Mouse (Mus musculus): ENCODE results near the gene Stat5a. TPM values are rescaled to one million over a fixed set of nuclear protein-coding genes. Genes with fewer than 3 reads are reported as not detected.

Stat5a gene
- polyA plus RNA-seq, 1 experiment from 2014 or later, result 1.8 TPM

DNA sequence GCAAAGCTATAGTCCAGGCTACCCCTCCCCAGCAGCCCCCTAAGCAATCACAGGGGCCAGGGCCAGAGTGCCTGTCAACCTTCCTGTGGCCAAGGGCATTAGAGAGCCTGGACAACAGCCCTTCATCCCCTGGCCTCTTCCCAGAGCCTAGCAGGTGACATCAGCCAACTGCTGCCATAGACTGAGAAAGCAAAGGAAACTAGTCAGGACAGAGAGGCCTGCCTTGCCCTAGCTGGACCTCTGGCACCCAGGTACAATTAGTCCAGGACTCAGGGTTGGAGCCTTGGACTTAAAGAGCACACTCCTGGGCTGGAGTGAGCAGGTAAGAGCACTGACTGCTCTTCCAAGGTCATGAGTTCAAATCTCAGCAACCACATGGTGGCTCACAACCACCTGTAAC, 26.3 kb downstream of the Stat5a start:
- Histone ChIP-seq H3K9ac (ENCODE audit: low read depth, low read length) (no peak overlapping the region), H3K27me3 (ENCODE audit: control insufficient read depth, insufficient read depth, low read length) (no peaks in the 10 kb centered on the region), H3K36me3 (ENCODE audit: control insufficient read depth, insufficient read depth, low read length) (no peaks in the 10 kb centered on the region), H3K4me1 (replicated peaks; ENCODE audit: control insufficient read depth, insufficient read depth, low read length) (no peaks in the 10 kb centered on the region), H3K4me2 (replicated peaks; ENCODE audit: low read depth, low read length) (no peak overlapping the region), H3K4me3 (ENCODE audit: low read depth, low read length) (no peak overlapping the region), H3K9me3 (ENCODE audit: control insufficient read depth, low read length) (no peaks in the 10 kb centered on the region), H3K27ac (ENCODE audit: low read depth, low read length) (no peak overlapping the region)
- DNase-seq (ENCODE audit: low spot score), result no peak
- no peak for ATAC-seq (ENCODE audit: low FRiP score)

DNA sequence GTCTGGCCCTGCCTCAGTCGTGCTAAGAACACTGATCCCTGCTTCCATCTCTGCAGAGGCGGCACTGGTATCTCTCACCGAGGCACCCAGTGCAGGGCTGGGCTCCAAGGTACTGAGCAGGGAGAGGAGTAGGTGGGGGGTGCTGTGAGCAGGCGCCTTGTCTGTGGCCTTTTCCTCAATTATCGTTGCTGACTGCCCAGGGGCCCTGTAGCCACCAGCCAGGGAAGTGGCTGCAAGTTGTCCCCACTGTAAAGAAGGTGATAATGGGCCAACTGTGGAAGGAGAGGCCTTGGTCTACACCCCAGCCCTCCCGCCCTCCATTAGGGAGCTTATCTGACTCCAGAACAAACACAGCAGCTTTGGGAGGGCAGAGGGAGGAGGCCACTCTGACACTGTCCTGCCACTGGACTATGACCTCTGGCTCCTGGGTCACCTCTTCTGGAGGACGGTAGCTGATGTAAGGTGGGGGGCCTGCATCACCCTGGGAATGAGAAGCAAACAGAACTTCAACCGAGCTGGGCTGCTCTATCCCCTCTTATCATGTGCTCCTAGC, 27.1 kb downstream of the Stat5a start:
- H3K9me3 ChIP-seq (ENCODE audit: control insufficient read depth, low read length), result no peaks in the 10 kb centered on the region
- H3K27ac ChIP-seq (ENCODE audit: low read depth, low read length), result no peak overlapping the region
- no peak overlapping the region for H3K9ac ChIP-seq (ENCODE audit: low read depth, low read length)
- 60% methylated on average over 8 of the region's 8 CpGs for WGBS
- no peak for DNase-seq (ENCODE audit: low spot score)
- no peak overlapping the region for H3K4me2 ChIP-seq (replicated peaks; ENCODE audit: low read depth, low read length)
- no peak overlapping the region for H3K4me3 ChIP-seq (ENCODE audit: low read depth, low read length)
- ATAC-seq (ENCODE audit: low FRiP score), result no peak
- H3K36me3 ChIP-seq (ENCODE audit: control insufficient read depth, insufficient read depth, low read length), result no peaks in the 10 kb centered on the region
- H3K4me1 ChIP-seq (replicated peaks; ENCODE audit: control insufficient read depth, insufficient read depth, low read length), result no peaks in the 10 kb centered on the region
- no peaks in the 10 kb centered on the region for H3K27me3 ChIP-seq (ENCODE audit: control insufficient read depth, insufficient read depth, low read length)

DNA sequence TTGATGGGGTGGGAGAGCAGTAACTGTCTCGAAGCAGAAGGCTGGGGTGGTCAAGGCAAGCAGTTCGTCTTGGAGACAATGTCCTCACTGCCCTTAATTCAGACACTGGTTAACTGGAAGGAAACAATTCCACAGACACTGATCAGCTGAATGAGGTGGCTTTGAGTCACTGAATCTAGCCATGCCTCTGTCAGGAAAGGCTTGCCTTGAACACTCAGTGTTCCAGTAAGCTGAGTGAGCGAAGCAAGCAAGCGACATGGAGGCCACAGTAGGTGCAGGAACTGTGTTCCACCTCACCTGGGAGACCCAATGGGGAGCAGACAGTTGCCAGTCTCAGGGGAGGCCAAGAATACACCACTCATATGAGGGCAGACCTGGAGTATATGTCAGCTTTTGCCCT, 28.1 kb downstream of the Stat5a start:
- Histone ChIP-seq H3K4me1 (replicated peaks; ENCODE audit: control insufficient read depth, insufficient read depth, low read length) (no peaks in the 10 kb centered on the region), H3K4me3 (ENCODE audit: low read depth, low read length) (no peak overlapping the region), H3K9ac (ENCODE audit: low read depth, low read length) (no peak overlapping the region), H3K4me2 (replicated peaks; ENCODE audit: low read depth, low read length) (no peak overlapping the region), H3K27ac (ENCODE audit: low read depth, low read length) (no peak overlapping the region), H3K9me3 (ENCODE audit: control insufficient read depth, low read length) (no peaks in the 10 kb centered on the region), H3K36me3 (ENCODE audit: control insufficient read depth, insufficient read depth, low read length) (no peaks in the 10 kb centered on the region), H3K27me3 (ENCODE audit: control insufficient read depth, insufficient read depth, low read length) (no peaks in the 10 kb centered on the region)
- no peak for ATAC-seq (ENCODE audit: low FRiP score)
- 82% methylated on average over 4 of the region's 4 CpGs for WGBS
- no peak for DNase-seq (ENCODE audit: low spot score)

DNA sequence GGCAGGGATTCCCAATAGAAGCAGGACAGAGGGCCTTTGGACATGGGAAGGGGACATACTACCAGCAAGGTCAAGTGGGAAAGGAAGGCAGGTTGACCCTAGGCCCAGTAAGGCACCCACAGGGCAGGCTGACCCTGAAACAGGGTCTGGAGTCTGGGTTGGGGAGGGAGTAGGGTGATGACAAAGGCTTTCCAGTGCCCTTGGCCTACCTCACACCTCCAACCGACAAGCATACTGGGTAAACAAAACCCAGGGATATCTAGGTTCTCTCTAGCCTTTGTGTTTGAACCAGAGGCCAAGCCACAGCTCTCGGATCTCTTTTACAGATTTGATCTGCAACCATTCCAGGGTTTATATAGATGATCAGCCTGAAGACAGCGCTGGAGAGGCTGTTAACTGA, 28.6 kb downstream of the Stat5a start:
- H3K4me1 ChIP-seq (replicated peaks; ENCODE audit: control insufficient read depth, insufficient read depth, low read length), result no peaks in the 10 kb centered on the region
- H3K9ac ChIP-seq (ENCODE audit: low read depth, low read length), result no peak overlapping the region
- no peaks in the 10 kb centered on the region for H3K27me3 ChIP-seq (ENCODE audit: control insufficient read depth, insufficient read depth, low read length)
- no peak for ATAC-seq (ENCODE audit: low FRiP score)
- no peak overlapping the region for H3K27ac ChIP-seq (ENCODE audit: low read depth, low read length)
- H3K9me3 ChIP-seq (ENCODE audit: control insufficient read depth, low read length), result no peaks in the 10 kb centered on the region
- WGBS, result 74% methylated on average over 3 of the region's 3 CpGs
- H3K36me3 ChIP-seq (ENCODE audit: control insufficient read depth, insufficient read depth, low read length), result no peaks in the 10 kb centered on the region
- DNase-seq (ENCODE audit: low spot score), result no peak
- no peak overlapping the region for H3K4me3 ChIP-seq (ENCODE audit: low read depth, low read length)
- H3K4me2 ChIP-seq (replicated peaks; ENCODE audit: low read depth, low read length), result no peak overlapping the region

DNA sequence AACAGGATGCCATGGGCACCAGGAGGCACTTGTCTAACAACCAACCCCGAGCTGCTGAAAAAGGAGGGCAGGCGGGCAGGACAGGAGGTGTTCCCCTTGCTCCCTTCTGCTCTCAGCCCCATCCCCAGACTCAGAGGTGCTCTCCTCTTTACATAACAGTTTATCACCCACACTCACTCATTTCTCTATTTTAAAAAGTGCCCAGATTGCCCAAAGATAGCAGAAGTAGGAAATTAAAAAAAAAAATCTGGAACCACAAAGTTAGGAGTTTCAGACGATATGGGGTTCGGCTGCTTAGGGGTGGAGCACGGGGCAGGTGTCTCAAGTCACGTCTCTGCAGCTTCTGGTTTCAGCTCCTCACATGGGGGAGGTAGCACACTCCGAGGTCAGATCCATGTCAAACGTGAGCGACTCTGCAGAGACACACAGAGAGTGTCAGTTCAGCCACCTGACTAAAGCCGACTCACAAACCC, 29.2 kb downstream of the Stat5a start:
- Histone ChIP-seq H3K4me3 (ENCODE audit: low read depth, low read length) (no peak overlapping the region), H3K4me2 (replicated peaks; ENCODE audit: low read depth, low read length) (no peak overlapping the region), H3K9ac (ENCODE audit: low read depth, low read length) (no peak overlapping the region), H3K4me1 (replicated peaks; ENCODE audit: control insufficient read depth, insufficient read depth, low read length) (no peaks in the 10 kb centered on the region), H3K9me3 (ENCODE audit: control insufficient read depth, low read length) (no peaks in the 10 kb centered on the region), H3K27me3 (ENCODE audit: control insufficient read depth, insufficient read depth, low read length) (no peaks in the 10 kb centered on the region), H3K27ac (ENCODE audit: low read depth, low read length) (no peak overlapping the region), H3K36me3 (ENCODE audit: control insufficient read depth, insufficient read depth, low read length) (no peaks in the 10 kb centered on the region)
- DNase-seq (ENCODE audit: low spot score), result no peak
- WGBS, result 76% methylated on average over 10 of the region's 10 CpGs
- ATAC-seq (ENCODE audit: low FRiP score), result no peak

DNA sequence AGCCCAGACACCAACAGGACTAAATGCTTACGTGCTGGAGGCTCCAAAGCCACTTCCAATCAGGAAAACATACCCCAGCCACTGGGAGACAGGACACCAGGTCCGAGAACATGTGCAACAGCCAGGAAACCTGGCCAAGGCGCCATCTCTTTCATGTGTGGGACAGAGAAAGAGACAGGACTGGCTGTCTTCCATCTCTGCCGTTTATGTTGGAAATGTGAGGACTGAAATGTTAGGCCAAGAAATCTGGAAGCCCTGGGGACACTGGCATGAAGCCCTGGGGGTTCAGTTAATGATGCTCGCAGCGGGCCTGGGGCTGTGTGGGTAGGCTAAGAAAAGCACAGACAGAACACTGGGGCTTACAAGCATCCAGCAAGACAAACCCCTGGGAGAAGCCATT, 31.3 kb downstream of the Stat5a start:
- WGBS, result 89% methylated on average over 6 of the region's 6 CpGs

DNA sequence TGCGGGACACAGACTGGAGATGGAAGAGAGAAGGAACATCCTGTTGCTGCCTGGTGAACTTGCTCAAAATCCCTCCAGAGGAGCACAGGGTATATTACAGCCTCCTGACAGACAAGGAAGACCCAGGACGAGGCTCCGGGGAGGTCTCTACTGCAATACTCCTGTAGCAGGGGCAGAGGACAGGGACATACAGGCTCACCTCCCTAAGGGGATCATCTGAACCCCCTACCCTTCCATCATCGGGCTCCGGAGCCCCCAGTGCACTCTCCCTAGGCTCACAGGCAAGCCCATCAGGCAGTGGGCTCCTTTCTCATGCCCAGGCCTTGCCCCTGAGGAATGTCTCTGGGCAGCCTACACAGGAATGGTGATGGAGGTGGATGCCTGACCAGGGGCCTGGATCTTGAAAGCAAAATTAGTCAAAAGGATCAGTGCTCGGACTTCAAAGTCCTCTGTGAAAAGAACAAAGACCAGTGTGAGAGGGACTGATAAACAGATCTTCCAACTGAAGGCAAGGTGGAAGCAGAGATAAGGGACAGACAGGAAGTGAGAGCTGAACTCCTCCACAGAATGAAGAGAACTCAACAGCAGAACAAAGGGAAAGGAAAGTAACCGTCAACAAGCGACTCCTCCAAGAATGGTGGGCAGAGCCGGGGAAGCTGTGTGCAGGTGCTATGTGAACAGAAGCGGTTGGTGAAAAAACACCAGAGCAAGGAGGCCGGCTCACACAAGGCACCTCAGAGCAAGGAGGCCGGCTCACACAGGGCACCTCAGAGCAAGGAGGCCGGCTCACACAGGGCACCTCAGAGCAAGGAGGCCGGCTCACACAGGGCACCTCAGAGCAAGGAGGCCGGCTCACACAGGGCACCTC, 32.3 kb downstream of the Stat5a start:
- 66% methylated on average over 15 of the region's 15 CpGs for WGBS
- H3K27me3 ChIP-seq (ENCODE audit: control insufficient read depth, insufficient read depth, low read length), result no peaks in the 10 kb centered on the region
- DNase-seq (ENCODE audit: low spot score) (no peak), ATAC-seq (ENCODE audit: low FRiP score) (no peak)
- no peaks in the 10 kb centered on the region for H3K36me3 ChIP-seq (ENCODE audit: control insufficient read depth, insufficient read depth, low read length)
- no peak overlapping the region for H3K9ac ChIP-seq (ENCODE audit: low read depth, low read length)
- no peak overlapping the region for H3K27ac ChIP-seq (ENCODE audit: low read depth, low read length)
- H3K9me3 ChIP-seq (ENCODE audit: control insufficient read depth, low read length), result no peaks in the 10 kb centered on the region
- H3K4me2 ChIP-seq (replicated peaks; ENCODE audit: low read depth, low read length), result no peak overlapping the region
- no peaks in the 10 kb centered on the region for H3K4me1 ChIP-seq (replicated peaks; ENCODE audit: control insufficient read depth, insufficient read depth, low read length)
- H3K4me3 ChIP-seq (ENCODE audit: low read depth, low read length), result no peak overlapping the region

More for the DNA sequence above, 31.3 kb downstream of the Stat5a start:
- no peaks in the 10 kb centered on the region for H3K36me3 ChIP-seq (ENCODE audit: control insufficient read depth, insufficient read depth, low read length)
- H3K27me3 ChIP-seq (ENCODE audit: control insufficient read depth, insufficient read depth, low read length), result no peaks in the 10 kb centered on the region
- H3K4me2 ChIP-seq (replicated peaks; ENCODE audit: low read depth, low read length), result no peak overlapping the region
- H3K4me1 ChIP-seq (replicated peaks; ENCODE audit: control insufficient read depth, insufficient read depth, low read length), result no peaks in the 10 kb centered on the region
- no peaks in the 10 kb centered on the region for H3K9me3 ChIP-seq (ENCODE audit: control insufficient read depth, low read length)
- H3K9ac ChIP-seq (ENCODE audit: low read depth, low read length), result no peak overlapping the region
- no peak for DNase-seq (ENCODE audit: low spot score)
- no peak overlapping the region for H3K27ac ChIP-seq (ENCODE audit: low read depth, low read length)
- ATAC-seq (ENCODE audit: low FRiP score), result no peak
- H3K4me3 ChIP-seq (ENCODE audit: low read depth, low read length), result no peak overlapping the region

DNA sequence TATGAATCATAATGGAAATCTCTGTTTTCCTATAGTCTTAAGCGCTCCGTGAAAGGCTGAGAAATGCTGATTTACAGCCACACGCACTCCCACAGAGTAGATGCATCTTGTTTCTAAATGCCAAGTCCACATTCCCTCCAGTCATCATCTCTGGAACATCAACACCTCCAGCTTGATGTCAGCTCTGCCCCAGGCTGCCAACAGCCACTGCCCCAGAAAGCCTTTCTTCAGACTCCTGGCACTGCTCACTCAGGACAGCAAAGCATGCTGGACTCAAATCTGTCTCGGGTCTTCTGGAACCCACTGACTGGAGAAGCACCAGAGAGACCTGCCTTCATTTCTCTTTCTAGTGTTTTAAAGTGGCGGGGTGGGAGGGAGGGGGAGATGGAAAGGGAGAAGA, 33.3 kb downstream of the Stat5a start:
- 89% methylated on average over 4 of the region's 5 CpGs for WGBS
- Histone ChIP-seq H3K4me1 (replicated peaks; ENCODE audit: control insufficient read depth, insufficient read depth, low read length) (no peaks in the 10 kb centered on the region), H3K27me3 (ENCODE audit: control insufficient read depth, insufficient read depth, low read length) (no peaks in the 10 kb centered on the region), H3K36me3 (ENCODE audit: control insufficient read depth, insufficient read depth, low read length) (no peaks in the 10 kb centered on the region), H3K9ac (ENCODE audit: low read depth, low read length) (no peak overlapping the region), H3K4me2 (replicated peaks; ENCODE audit: low read depth, low read length) (no peak overlapping the region), H3K9me3 (ENCODE audit: control insufficient read depth, low read length) (no peaks in the 10 kb centered on the region), H3K4me3 (ENCODE audit: low read depth, low read length) (no peak overlapping the region), H3K27ac (ENCODE audit: low read depth, low read length) (no peak overlapping the region)
- ATAC-seq (ENCODE audit: low FRiP score) (no peak), DNase-seq (ENCODE audit: low spot score) (no peak)

DNA sequence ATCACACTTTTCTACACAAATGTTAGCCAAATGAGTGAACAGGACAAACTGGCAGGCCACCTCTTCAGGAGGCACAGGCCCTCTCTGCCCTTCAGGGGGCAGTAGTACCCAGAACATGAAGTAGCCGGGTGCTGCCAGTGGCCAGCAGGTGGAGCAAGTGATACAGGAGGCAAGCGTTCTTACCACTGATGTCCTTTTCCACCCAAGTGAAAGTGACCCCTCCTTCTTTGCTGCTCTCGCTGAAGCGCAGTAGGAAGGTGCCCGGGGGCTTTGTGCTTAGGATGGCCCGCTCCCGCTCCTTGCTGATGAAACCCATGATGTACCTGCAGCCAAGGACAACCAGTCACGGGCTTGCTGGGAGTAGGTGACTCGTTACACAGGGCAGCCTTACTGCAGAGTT, 34.3 kb downstream of the Stat5a start:
- H3K27me3 ChIP-seq (ENCODE audit: control insufficient read depth, insufficient read depth, low read length), result no peaks in the 10 kb centered on the region
- no peaks in the 10 kb centered on the region; the same call in 1 of the 2 replicates for H3K4me1 ChIP-seq (replicated peaks; ENCODE audit: control insufficient read depth, insufficient read depth, low read length)
- H3K9me3 ChIP-seq (ENCODE audit: control insufficient read depth, low read length), result no peaks in the 10 kb centered on the region
- H3K27ac ChIP-seq (ENCODE audit: low read depth, low read length), result no peak overlapping the region
- ATAC-seq (ENCODE audit: low FRiP score) (no peak), DNase-seq (ENCODE audit: low spot score) (peak; percentile 89)
- H3K4me2 ChIP-seq (replicated peaks; ENCODE audit: low read depth, low read length), result no peak overlapping the region
- H3K4me3 ChIP-seq (ENCODE audit: low read depth, low read length), result no peak overlapping the region
- 14% methylated on average over 9 of the region's 9 CpGs for WGBS
- H3K36me3 ChIP-seq (ENCODE audit: control insufficient read depth, insufficient read depth, low read length), result no peaks in the 10 kb centered on the region
- H3K9ac ChIP-seq (ENCODE audit: low read depth, low read length), result no peak overlapping the region
